Mouse (Mus musculus) heart, embryonic 12.5 days (tissue): ENCODE data around the gene Krtap11-1. TPM values are rescaled to one million over a fixed set of nuclear protein-coding genes. Genes with fewer than 3 reads are reported as not detected.

Experiments used
- polyA plus RNA-seq: library from polyadenylated mRNA; unstranded; fragments of >200 nt; fragmentation: Nextera tagmentation; extraction: Ambion mirVana; gene quantifications from 2 replicates; pipeline ENCODE4 v1.2.1, GENCODE M21; 2016

Gene Krtap11-1
- polyA plus RNA-seq, 1 experiment from 2014 or later: not detected

Other genes starting within 250 kb of the Krtap11-1 start
- not detected in 2 replicates for gene Krtap21-1, start 167.3 kb downstream of the Krtap11-1 start, polyA plus RNA-seq
- not detected in 2 replicates for gene Krtap6-2, start 151.1 kb downstream of the Krtap11-1 start, polyA plus RNA-seq
- not detected in 2 replicates for gene Krtap8-1, start 83.2 kb downstream of the Krtap11-1 start, polyA plus RNA-seq
- not detected in 2 replicates for gene Krtap7-1, start 62.9 kb downstream of the Krtap11-1 start, polyA plus RNA-seq